Mouse (Mus musculus): ENCODE results near the gene Gm4070. TPM values are rescaled to one million over a fixed set of nuclear protein-coding genes. Genes with fewer than 3 reads are reported as not detected.

Gene Gm4070
- polyA plus RNA-seq, 1 experiment from 2014 or later = 0.97 TPM

Other genes starting within 250 kb of the Gm4070 start
- 403 and 415 TPM in 2 replicates for gene Ilk, start 217.4 kb downstream of the Gm4070 start, polyA plus RNA-seq (2015; fragmentation: Nextera tagmentation; extraction: Ambion mirVana)
- 21.7 and 22.2 TPM in 2 replicates for gene Rrp8, start 216.6 kb downstream of the Gm4070 start, polyA plus RNA-seq (2015; fragmentation: Nextera tagmentation; extraction: Ambion mirVana)
- 89.0 and 94.2 TPM in 2 replicates for gene Taf10, start 209.6 kb downstream of the Gm4070 start, polyA plus RNA-seq (2015; fragmentation: Nextera tagmentation; extraction: Ambion mirVana)
- 74.6 and 77.5 TPM in 2 replicates for gene Tpp1, start 201.7 kb downstream of the Gm4070 start, polyA plus RNA-seq (2015; fragmentation: Nextera tagmentation; extraction: Ambion mirVana)
- gene Dchs1, start 166.3 kb downstream of the Gm4070 start, polyA plus RNA-seq (2015; fragmentation: Nextera tagmentation; extraction: Ambion mirVana) = 3.1 and 4.3 TPM in 2 replicates
- gene Mrpl17, start 142.9 kb downstream of the Gm4070 start, polyA plus RNA-seq (2015; fragmentation: Nextera tagmentation; extraction: Ambion mirVana) = 210 and 235 TPM in 2 replicates

Data from heart, embryonic 16.5 days (tissue).